Mouse (Mus musculus) lung, embryonic 16.5 days (tissue): Measurements from ENCODE around the gene Mmp28. TPM values are rescaled to one million over a fixed set of nuclear protein-coding genes. Genes with fewer than 3 reads are reported as not detected.
A peak's percentile ranks its signal among the peaks of the same experiment; 100 is the strongest.

ENCODE experiments used
- ATAC-seq: fragments of 200-750 bp; cut with Nextera tagmentation; 2 replicates; pipeline ENCODE4 v1.8.0; 2017; ENCODE audit warnings: low read depth, mild to moderate bottlenecking, moderate library complexity
- H3K27ac ChIP-seq: fragments of 300-500 bp; sonication (generic); 2 replicates; pipeline ENCODE4 v1.5.1; 2014; ENCODE audit warnings: mild to moderate bottlenecking, control low read depth, low read length
- H3K27me3 ChIP-seq: fragments of 300-500 bp; sonication (generic); 2 replicates; pipeline ENCODE4 v1.6.1; 2014; ENCODE audit warnings: low read depth, low read length, mixed read lengths; ENCODE audit not compliant: control insufficient read depth, insufficient read depth
- H3K36me3 ChIP-seq: fragments of 300-500 bp; sonication (generic); 2 replicates; pipeline ENCODE4 v1.6.1; 2014; ENCODE audit warnings: low read length; ENCODE audit not compliant: control insufficient read depth, insufficient read depth
- H3K4me1 ChIP-seq: fragments of 300-500 bp; sonication (generic); replicated peaks from 2 replicates; pipeline ENCODE4 v1.6.1; 2014; ENCODE audit warnings: low read length, mixed read lengths; ENCODE audit not compliant: control insufficient read depth, insufficient read depth
- H3K4me2 ChIP-seq: fragments of 300-500 bp; sonication (generic); 2 replicates; pipeline ENCODE4 v1.6.1; 2014; ENCODE audit warnings: low read depth, low read length, control low read depth
- H3K4me3 ChIP-seq: fragments of 300-500 bp; sonication (generic); 2 replicates; pipeline ENCODE4 v1.5.1; 2014; ENCODE audit warnings: mild to moderate bottlenecking, low read length, control low read depth
- H3K9ac ChIP-seq: fragments of 300-500 bp; sonication (generic); 2 replicates; pipeline ENCODE4 v1.6.1; 2014; ENCODE audit warnings: low read length, control low read depth
- H3K9me3 ChIP-seq: fragments of 300-500 bp; sonication (generic); 2 replicates; pipeline ENCODE4 v1.6.1; 2016; ENCODE audit warnings: low read length; ENCODE audit not compliant: control insufficient read depth
- WGBS: fragments of 180-500 bp; shearing (Covaris S2); extraction: QIAGEN DNeasy Blood & Tissue Kit; methylation state at CpG from one replicate; pipeline ENCODE4 v1.1.7; 2014; 5-methylcytosine and 5-hydroxymethylcytosine counted together
- polyA plus RNA-seq: library from polyadenylated mRNA; unstranded; fragments of >200 nt; fragmentation: Nextera tagmentation; extraction: Ambion mirVana; gene quantifications from 2 replicates; pipeline ENCODE4 v1.2.1, GENCODE M21; 2015

Gene Mmp28
- polyA plus RNA-seq, 1 experiment from 2014 or later: 1.8 TPM

DNA sequence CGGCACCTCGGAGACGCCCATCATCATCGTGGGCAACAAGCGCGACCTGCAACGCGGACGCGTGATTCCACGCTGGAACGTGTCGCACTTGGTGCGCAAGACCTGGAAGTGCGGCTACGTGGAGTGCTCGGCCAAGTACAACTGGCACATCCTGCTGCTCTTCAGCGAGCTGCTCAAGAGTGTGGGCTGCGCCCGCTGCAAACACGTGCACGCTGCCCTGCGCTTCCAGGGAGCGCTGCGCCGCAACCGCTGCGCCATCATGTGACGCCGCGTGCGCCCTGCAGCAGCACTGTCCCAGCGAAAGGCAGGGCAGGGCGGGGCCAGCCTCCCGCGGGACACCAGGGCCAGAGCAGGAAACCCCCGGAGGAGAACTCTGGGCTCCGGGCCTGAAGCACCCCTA lies 44.3 kb downstream of the Mmp28 start:
- H3K9me3 ChIP-seq: no peaks in the 10 kb centered on the region
- H3K36me3 ChIP-seq: no peaks in the 10 kb centered on the region
- peak; percentile 58; the same call in 1 of the 2 replicates for ATAC-seq
- peaks cover 15% of the 10 kb centered on the region for H3K27me3 ChIP-seq
- no peak overlapping the region for H3K27ac ChIP-seq
- H3K4me3 ChIP-seq: no peak overlapping the region
- peaks cover 3% of the 10 kb centered on the region; the same call in 1 of the 2 replicates for H3K4me1 ChIP-seq
- H3K9ac ChIP-seq: no peak overlapping the region
- no peak overlapping the region for H3K4me2 ChIP-seq
- 8% methylated on average over 38 of the region's 38 CpGs for WGBS

DNA sequence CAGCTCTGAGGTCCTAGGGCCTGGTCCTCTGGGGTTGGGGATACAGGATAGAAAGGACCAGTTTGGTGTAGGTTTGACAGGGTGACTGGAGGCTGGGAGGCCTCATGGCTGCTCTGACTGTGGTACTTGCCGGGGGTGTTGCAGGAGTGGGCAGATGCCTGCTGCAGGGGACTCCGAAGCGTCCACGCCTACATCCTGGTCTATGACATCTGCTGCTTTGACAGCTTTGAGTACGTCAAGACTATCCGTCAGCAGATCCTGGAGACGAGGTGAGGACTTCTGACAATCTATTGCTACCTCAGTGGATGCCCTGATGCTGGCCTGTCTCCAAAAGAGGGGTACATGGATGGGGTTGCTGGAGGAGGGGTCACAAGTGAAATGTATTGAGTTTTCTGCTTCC lies 45.2 kb downstream of the Mmp28 start:
- 77% methylated on average over 7 of the region's 7 CpGs for WGBS
- ATAC-seq: no peak
- peaks cover 15% of the 10 kb centered on the region for H3K27me3 ChIP-seq

DNA sequence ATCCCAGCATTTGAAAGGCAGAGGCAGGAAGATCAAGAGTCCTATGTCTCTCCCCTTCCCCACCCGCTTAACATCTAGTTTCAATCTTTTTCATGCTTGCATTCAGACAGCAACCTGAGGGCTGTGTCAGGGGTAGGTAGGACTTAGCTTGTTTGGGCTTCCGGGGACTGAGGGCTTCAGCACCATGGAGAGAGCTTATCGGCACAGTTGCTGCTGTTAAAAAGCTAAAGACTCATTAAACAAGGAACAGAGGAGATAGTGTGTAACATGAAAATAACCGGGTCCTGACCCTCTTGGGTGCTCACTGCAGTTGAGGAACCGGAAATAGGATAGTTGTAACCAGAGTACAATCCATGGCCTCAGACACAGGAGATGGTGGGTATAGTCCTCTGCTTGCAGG lies 45.8 kb downstream of the Mmp28 start:
- Histone ChIP-seq H3K9ac (no peak overlapping the region), H3K4me1 (peaks cover 3% of the 10 kb centered on the region; the same call in 1 of the 2 replicates), H3K9me3 (no peaks in the 10 kb centered on the region), H3K27ac (no peak overlapping the region), H3K4me3 (no peak overlapping the region), H3K4me2 (no peak overlapping the region), H3K27me3 (peaks cover 15% of the 10 kb centered on the region), H3K36me3 (no peaks in the 10 kb centered on the region)
- WGBS: 3% methylated on average over 5 of the region's 5 CpGs
- no peak for ATAC-seq

More for the DNA sequence above, 45.2 kb downstream of the Mmp28 start:
- no peak overlapping the region for H3K4me2 ChIP-seq
- no peak overlapping the region for H3K27ac ChIP-seq
- H3K4me3 ChIP-seq: no peak overlapping the region
- H3K4me1 ChIP-seq: peaks cover 3% of the 10 kb centered on the region; the same call in 1 of the 2 replicates
- H3K9me3 ChIP-seq: no peaks in the 10 kb centered on the region
- H3K36me3 ChIP-seq: no peaks in the 10 kb centered on the region
- H3K9ac ChIP-seq: no peak overlapping the region

DNA sequence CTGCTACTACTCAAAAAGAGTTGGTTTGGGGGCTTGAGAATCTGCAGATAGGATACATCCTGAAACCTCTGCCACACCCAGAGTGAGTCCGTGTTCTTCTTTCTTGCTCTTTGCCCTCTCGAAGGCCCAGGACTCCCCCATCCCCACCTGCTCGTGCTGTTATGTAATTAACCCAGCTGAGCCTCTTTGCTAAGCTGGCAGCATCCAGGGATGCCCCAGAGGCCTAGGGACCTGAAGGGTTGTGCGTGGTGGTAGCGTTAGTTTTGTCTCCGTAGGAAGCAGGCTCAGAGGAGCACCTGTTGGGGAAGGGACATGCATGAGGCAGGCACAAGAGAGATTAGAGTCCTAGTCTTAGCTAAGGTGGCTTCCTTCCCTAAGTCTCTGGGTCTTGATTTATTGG lies 52.4 kb downstream of the Mmp28 start:
- ATAC-seq: no peak
- 62% methylated on average over 6 of the region's 6 CpGs for WGBS
- Histone ChIP-seq H3K9ac (no peak overlapping the region), H3K9me3 (no peaks in the 10 kb centered on the region), H3K36me3 (no peaks in the 10 kb centered on the region), H3K27me3 (peaks cover 2% of the 10 kb centered on the region; the same call in 1 of the 2 replicates), H3K27ac (no peak overlapping the region), H3K4me1 (0 out of 2 replicates have a peak, but pooled peaks cover 7% of the 10 kb centered on the region), H3K4me2 (no peak overlapping the region), H3K4me3 (no peak overlapping the region)

DNA sequence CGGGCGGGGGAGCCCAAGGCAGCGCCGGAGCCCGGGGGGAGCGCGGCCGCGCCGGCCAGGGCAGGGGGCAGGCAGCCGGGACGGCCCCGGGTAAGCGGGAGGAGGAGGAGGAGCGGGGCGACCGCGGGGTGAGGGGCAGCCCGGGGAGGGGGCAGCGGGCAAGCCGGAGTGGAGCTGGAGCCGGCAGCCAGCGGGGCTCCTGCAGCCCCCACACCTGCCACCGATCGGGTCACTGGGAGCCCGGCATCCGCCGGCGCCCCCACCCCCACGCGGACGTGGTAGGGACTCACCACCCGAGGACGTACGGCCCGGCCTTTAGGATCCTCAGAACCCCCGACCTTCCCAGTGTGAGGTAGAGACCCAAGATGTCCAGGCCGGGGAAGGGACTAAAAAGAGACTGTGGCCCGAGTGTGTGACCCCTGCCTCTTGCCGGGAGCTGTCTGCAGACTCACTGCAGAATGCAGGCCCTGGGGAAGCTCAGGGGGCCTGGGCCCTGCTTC lies 53.0 kb downstream of the Mmp28 start:
- H3K9me3 ChIP-seq: no peaks in the 10 kb centered on the region
- under 1% methylated on average over 25 of the region's 40 CpGs for WGBS
- no peaks in the 10 kb centered on the region for H3K36me3 ChIP-seq
- peak overlapping the region; percentile 99 for H3K4me2 ChIP-seq
- H3K27me3 ChIP-seq: peaks cover 2% of the 10 kb centered on the region; the same call in 1 of the 2 replicates
- H3K4me1 ChIP-seq: 0 out of 2 replicates have a peak, but pooled peaks cover 7% of the 10 kb centered on the region
- ATAC-seq: peak; percentile 43
- peak overlapping the region; percentile 72 for H3K4me3 ChIP-seq
- H3K27ac ChIP-seq: no peak overlapping the region
- H3K9ac ChIP-seq: peak overlapping the region; percentile 69

DNA sequence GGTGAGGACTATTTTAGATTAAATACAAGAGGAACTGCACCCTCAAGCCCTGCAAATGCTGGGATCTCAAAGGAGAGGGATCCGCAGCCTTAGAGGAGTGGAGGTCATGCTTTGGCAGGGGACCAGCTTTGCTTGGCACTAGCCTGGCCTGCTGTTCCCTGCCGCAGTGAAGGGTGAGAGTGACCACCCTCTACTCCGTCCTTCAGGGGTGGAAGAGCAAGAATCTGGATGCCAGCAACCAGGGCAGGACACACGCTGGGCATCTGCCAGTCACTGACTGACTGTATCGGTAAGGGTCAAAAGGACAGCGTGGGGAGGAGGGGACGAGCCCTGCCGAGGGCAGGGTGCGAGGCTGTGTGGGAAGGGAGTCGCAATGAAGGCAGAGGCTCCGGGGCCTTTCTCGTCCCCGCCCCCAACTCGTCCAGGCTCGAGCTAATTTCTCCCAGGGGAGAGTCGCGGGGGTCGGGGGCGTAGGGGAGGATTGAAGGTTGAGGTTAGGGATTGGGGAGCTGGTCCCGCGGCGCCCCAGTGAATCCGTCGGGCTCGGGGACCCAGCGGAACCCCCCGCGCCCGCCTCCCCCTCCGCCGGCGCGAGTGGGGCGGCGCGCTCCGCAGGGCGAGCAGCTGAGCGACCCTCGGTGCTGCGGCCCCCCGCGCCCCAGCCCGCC lies 53.6 kb downstream of the Mmp28 start, which contains the start of gene Rasl10b:
Rasl10b (plus strand) TSS at position 51 of the 668 bp plus-strand sequence.
- Histone ChIP-seq H3K4me3 (peak within 1 kb of the TSS; percentile 72), H3K27me3 (peaks cover 2% of the 10 kb centered on the region; the same call in 1 of the 2 replicates), H3K9ac (peak within 1 kb of the TSS; percentile 69), H3K4me1 (0 out of 2 replicates have a peak, but pooled peaks cover 7% of the 10 kb centered on the region), H3K36me3 (no peaks in the 10 kb centered on the region), H3K9me3 (no peaks in the 10 kb centered on the region), H3K27ac (no peak within 1 kb of the TSS), H3K4me2 (peak within 1 kb of the TSS; percentile 99)
- ATAC-seq: peak; percentile 66
- under 1% methylated on average over 33 of the region's 44 CpGs for WGBS

DNA sequence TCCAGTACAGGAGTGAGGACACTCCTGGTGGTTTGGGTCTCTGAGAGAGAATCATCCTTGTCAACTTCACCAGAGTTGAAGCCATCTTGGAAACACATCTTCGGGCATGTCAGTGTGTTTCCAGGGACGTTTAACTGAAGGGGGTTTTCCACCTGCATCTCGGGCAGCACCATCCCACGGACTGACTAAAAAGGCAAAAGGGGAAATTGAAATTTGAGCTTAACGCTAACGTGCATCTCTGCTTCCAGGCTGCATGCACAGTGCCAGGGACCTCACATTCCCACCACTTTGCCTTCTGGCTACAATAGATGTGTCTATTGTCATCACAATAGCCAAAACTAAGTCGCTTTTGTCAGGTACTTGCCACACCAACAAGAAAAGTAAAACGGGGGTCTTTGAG lies 54.6 kb downstream of the Mmp28 start:
- Histone ChIP-seq H3K36me3 (no peaks in the 10 kb centered on the region), H3K9ac (no peak overlapping the region), H3K4me3 (no peak overlapping the region), H3K4me1 (0 out of 2 replicates have a peak, but pooled peaks cover 7% of the 10 kb centered on the region), H3K27ac (no peak overlapping the region), H3K4me2 (no peak overlapping the region), H3K27me3 (peaks cover 2% of the 10 kb centered on the region; the same call in 1 of the 2 replicates), H3K9me3 (no peaks in the 10 kb centered on the region)
- ATAC-seq: no peak
- WGBS: 30% methylated on average over 8 of the region's 8 CpGs

DNA sequence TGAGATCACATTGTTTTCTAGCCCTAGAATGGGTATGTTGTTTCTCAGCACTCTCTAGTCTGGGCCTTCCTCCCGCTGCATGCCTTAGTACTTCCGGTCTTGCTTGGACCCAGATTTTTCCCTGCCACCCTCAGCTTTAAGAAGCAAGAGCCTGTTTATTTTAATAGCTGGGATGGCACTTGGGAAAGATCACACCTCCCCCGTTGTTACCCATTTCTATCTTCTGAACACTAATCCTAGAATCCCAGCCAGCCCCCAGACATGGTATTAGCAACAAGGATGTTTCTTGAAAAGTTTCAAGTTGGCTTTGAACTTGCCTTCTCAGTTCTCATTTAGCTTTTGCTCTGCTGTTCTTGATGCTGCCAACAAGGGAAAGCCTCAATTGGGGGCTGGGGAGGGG lies 56.5 kb downstream of the Mmp28 start:
- Histone ChIP-seq H3K9ac (no peak overlapping the region), H3K4me1 (0 out of 2 replicates have a peak, but pooled peaks cover 7% of the 10 kb centered on the region)

DNA sequence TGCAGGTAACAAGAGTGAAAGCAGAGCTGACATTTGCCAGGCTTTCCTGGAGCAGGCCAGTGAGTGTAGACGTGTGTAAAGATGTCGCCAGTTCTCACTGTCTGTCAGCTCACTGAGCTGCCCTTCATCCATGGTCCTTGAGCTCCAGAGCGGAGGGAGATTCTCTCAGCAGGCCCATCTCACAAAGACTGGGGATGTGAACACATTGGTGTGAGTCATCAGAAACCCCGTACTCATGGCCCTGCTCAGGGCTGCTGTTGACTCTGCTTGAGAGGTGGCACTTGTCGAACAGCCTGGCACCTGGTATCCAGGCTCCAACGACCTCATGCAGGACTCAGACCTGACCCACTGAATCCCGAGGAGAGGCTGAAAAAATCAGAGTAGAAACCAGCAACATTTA lies 59.1 kb downstream of the Mmp28 start:
- no peaks in the 10 kb centered on the region for H3K27me3 ChIP-seq
- H3K4me2 ChIP-seq: no peak overlapping the region
- H3K36me3 ChIP-seq: peaks cover 13% of the 10 kb centered on the region
- H3K4me1 ChIP-seq: no peaks in the 10 kb centered on the region
- H3K9ac ChIP-seq: no peak overlapping the region
- WGBS: 66% methylated on average over 7 of the region's 7 CpGs
- no peak overlapping the region for H3K4me3 ChIP-seq
- no peaks in the 10 kb centered on the region for H3K9me3 ChIP-seq
- H3K27ac ChIP-seq: no peak overlapping the region
- ATAC-seq: no peak

More for the DNA sequence above, 56.5 kb downstream of the Mmp28 start:
- H3K4me3 ChIP-seq: no peak overlapping the region
- H3K9me3 ChIP-seq: no peaks in the 10 kb centered on the region
- no peak overlapping the region for H3K27ac ChIP-seq
- H3K4me2 ChIP-seq: no peak overlapping the region
- 46% methylated on average over 3 of the region's 3 CpGs for WGBS
- H3K36me3 ChIP-seq: peaks cover 10% of the 10 kb centered on the region; the same call in 1 of the 2 replicates
- ATAC-seq: no peak
- peaks cover 2% of the 10 kb centered on the region; the same call in 1 of the 2 replicates for H3K27me3 ChIP-seq
